Mouse (Mus musculus) heart, embryonic 16.5 days (tissue): ENCODE measurements around the gene Gm49510. TPM values are rescaled to one million over a fixed set of nuclear protein-coding genes. Genes with fewer than 3 reads are reported as not detected.

Experiments
- ATAC-seq: fragments of 200-750 bp; cut with Nextera tagmentation; replicated peaks from 2 replicates; pipeline ENCODE4 v1.8.0; 2017; ENCODE audit warnings: moderate number of reproducible peaks; ENCODE audit not compliant: insufficient read depth, low FRiP score; ENCODE audit errors: extremely low read depth
- H3K27ac ChIP-seq: fragments of 300-500 bp; sonication (generic); 2 replicates; pipeline ENCODE4 v1.5.1; 2014; ENCODE audit warnings: mild to moderate bottlenecking, low read length, control low read depth, moderate library complexity
- H3K27me3 ChIP-seq: fragments of 300-500 bp; sonication (generic); 2 replicates; pipeline ENCODE4 v1.6.1; 2014; ENCODE audit warnings: low read length, mixed read lengths; ENCODE audit not compliant: control insufficient read depth, insufficient read depth
- H3K36me3 ChIP-seq: fragments of 300-500 bp; sonication (generic); 2 replicates; pipeline ENCODE4 v1.6.1; 2014; ENCODE audit not compliant: control insufficient read depth, insufficient read depth
- H3K4me1 ChIP-seq: fragments of 300-500 bp; sonication (generic); 2 replicates; pipeline ENCODE4 v1.6.1; 2014; ENCODE audit warnings: low read length, mixed read lengths; ENCODE audit not compliant: control insufficient read depth, insufficient read depth
- H3K4me2 ChIP-seq: fragments of 300-500 bp; sonication (generic); 2 replicates; pipeline ENCODE4 v1.6.1; 2014; ENCODE audit warnings: low read depth, mild to moderate bottlenecking, control low read depth, low read length
- H3K4me3 ChIP-seq: fragments of 300-500 bp; sonication (generic); 2 replicates; pipeline ENCODE4 v1.5.1; 2014; ENCODE audit warnings: mild to moderate bottlenecking, control low read depth, low read length
- H3K9ac ChIP-seq: fragments of 300-500 bp; sonication (generic); 2 replicates; pipeline ENCODE4 v1.6.1; 2014; ENCODE audit warnings: low read length, control low read depth
- H3K9me3 ChIP-seq: fragments of 300-500 bp; sonication (generic); replicated peaks from 2 replicates; pipeline ENCODE4 v1.6.1; 2016; ENCODE audit warnings: low read length; ENCODE audit not compliant: control insufficient read depth
- WGBS: fragments of 180-500 bp; shearing (Covaris S2); extraction: QIAGEN DNeasy Blood & Tissue Kit; methylation state at CpG from one replicate; pipeline ENCODE4 v1.1.7; 2014; 5-methylcytosine and 5-hydroxymethylcytosine counted together
- polyA plus RNA-seq: library from polyadenylated mRNA; unstranded; fragments of >200 nt; fragmentation: Nextera tagmentation; extraction: Ambion mirVana; gene quantifications from 2 replicates; pipeline ENCODE4 v1.2.1, GENCODE M21; 2015

Gm49510 gene
- polyA plus RNA-seq, 1 experiment from 2014 or later = 0.20 TPM

DNA sequence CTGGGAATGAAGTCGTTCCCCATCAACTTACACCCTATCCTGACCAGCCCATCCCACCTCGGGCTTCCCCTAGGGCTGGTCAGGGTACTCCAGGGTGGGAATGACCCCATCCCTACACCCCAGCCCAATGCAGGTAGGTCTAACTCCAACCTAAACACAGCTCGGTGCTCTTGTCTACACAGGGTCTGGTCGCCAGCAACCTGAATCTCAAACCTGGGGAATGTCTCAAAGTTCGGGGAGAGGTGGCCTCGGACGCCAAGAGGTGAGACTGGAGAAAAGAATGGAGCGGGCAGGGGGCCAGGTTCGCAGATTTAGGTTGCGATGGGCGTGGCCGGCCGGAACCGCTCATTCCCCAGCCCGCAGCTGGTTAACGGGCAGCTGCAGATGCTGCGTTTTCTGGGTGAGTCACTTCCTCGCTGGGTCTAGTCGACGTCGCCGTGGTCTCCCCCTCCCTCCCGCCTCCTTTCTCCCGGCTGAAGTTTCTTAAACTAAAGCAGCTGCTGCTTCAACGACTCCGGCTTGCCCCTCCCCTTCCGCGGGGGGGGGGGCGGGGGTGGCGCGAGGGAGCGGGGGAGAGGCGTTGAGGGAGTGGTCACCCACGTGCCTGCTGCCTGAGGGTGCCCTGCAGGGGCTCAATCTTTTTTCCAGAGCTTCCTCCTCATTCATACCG is 28.5 kb downstream of the Gm49510 start:
- ATAC-seq = peak; percentile 17; the same call in 1 of the 2 replicates
- 1% methylated on average over 29 of the region's 35 CpGs for WGBS

DNA sequence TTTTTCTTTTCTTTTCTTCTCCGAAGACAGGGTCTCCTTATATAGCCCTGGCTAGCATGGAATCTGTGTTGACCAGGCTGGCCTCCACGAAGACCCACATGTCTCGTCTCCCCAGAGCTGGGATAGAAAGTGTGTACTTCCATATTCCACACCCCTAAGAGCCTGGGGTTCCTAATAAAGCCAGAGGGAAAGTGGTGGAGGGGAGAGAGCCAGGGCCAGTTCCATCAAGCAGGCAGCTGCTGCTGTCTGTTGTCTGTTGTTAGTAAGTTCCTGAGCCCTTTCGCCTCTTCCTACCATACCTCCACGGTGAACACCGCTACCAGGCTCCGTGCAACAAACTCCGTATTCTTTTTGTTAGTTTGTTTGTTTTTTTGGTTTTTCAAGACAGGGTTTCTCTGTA is 29.1 kb downstream of the Gm49510 start:
- H3K36me3 ChIP-seq = peaks cover 8% of the 10 kb centered on the region; the same call in 1 of the 2 replicates
- H3K27me3 ChIP-seq = no peaks in the 10 kb centered on the region
- H3K4me2 ChIP-seq = peak overlapping the region; percentile 96
- no peak for ATAC-seq
- peak overlapping the region; percentile 46 for H3K4me3 ChIP-seq
- peak overlapping the region; percentile 58; the same call in 1 of the 2 replicates for H3K27ac ChIP-seq
- H3K9ac ChIP-seq = peak overlapping the region; percentile 2
- peaks cover 34% of the 10 kb centered on the region for H3K4me1 ChIP-seq
- no peaks in the 10 kb centered on the region for H3K9me3 ChIP-seq
- 53% methylated on average over 8 of the region's 8 CpGs for WGBS

More for the DNA sequence above, 28.5 kb downstream of the Gm49510 start:
- Histone ChIP-seq H3K36me3 (peaks cover 8% of the 10 kb centered on the region; the same call in 1 of the 2 replicates), H3K27ac (peak overlapping the region; percentile 99), H3K4me2 (peak overlapping the region; percentile 96), H3K4me3 (peak overlapping the region; percentile 46), H3K27me3 (no peaks in the 10 kb centered on the region), H3K4me1 (peaks cover 34% of the 10 kb centered on the region), H3K9ac (peak overlapping the region; percentile 61), H3K9me3 (no peaks in the 10 kb centered on the region)

DNA sequence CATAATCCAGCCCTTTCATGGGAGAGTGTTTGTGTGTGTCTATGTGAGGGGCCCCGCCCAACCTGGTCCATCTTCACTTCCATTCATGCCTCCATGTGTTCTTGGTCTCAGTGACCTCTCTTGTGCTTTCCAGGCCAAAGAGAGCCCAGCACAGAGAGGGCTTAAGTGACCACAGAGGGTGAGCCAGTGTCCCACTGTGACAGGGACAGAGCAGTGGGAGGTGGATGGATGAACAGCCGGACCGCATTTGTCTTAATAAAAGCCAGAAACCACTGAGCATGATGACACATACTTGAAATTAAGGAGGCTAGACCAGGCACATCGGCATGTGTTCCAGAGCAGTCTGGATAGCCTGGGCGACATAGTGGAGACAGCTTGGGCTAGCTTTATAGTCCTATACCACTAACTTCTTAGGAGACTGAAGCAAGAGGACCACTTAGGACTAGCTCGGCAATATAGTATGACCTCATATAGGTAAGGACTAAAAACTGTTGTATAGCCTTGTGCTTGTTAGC is 30.8 kb downstream of the Gm49510 start:
- H3K36me3 ChIP-seq = peaks cover 8% of the 10 kb centered on the region; the same call in 1 of the 2 replicates
- no peak for ATAC-seq
- 87% methylated on average over 6 of the region's 6 CpGs for WGBS
- H3K4me2 ChIP-seq = no peak overlapping the region
- H3K27me3 ChIP-seq = no peaks in the 10 kb centered on the region
- H3K9me3 ChIP-seq = no peaks in the 10 kb centered on the region
- no peak overlapping the region for H3K27ac ChIP-seq
- H3K4me1 ChIP-seq = peaks cover 36% of the 10 kb centered on the region
- H3K4me3 ChIP-seq = no peak overlapping the region
- H3K9ac ChIP-seq = no peak overlapping the region

DNA sequence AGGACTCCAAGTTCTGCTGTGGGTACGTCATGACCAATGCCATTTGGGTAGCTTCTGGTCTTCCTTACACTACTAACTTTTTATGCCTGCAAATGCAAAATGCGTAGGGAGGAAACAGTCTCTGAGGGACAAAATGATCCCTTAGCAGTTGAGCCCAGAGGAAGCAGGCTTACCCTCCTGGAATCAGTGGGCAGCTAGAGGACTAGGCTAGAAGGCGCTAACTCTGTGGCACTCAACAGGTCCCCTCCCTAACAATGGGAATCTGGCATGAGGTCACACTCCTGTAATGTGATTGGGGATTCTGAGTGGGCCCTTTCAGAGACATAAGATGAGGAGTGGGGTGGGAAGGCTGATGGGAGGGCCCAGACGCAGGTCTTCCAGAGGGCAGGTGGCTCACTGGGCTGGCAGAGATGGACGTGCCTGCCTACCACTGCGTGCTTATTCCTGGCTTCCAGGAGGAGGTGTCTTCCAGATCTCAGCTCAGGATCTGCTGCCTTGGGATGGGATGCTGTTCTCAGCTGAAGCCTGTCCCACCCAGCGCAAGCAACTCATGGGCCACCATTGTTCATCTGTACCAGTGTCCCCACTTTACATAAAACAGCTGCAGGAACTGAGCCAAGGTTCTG is 31.4 kb downstream of the Gm49510 start:
- Histone ChIP-seq H3K27ac (no peak overlapping the region), H3K4me1 (peaks cover 35% of the 10 kb centered on the region), H3K36me3 (peaks cover 8% of the 10 kb centered on the region; the same call in 1 of the 2 replicates), H3K4me3 (no peak overlapping the region), H3K4me2 (no peak overlapping the region), H3K9me3 (no peaks in the 10 kb centered on the region), H3K9ac (no peak overlapping the region), H3K27me3 (no peaks in the 10 kb centered on the region)
- WGBS = 74% methylated on average over 7 of the region's 7 CpGs
- no peak for ATAC-seq

DNA sequence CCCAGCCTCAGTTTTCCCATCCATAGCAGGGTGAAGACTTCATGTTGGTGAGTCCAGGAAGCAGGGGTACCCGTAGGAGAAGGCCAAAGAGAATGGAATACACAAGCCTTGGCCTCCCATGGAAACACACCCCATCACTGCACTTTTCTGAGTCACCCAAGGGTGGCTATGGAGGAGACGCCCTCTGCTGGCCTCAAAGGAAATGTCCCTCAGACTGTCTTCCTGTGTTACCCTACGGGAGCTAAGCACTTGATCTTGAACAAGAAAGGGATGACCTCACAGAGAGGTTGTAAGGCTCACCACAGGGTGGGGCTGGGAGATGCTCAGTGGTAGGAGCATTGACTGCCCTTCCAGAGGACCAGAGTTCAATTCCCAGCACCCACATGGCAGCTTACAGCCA is 32.1 kb downstream of the Gm49510 start:
- Histone ChIP-seq H3K36me3 (peaks cover 8% of the 10 kb centered on the region; the same call in 1 of the 2 replicates), H3K4me3 (no peak overlapping the region), H3K9ac (no peak overlapping the region), H3K9me3 (no peaks in the 10 kb centered on the region), H3K4me1 (peaks cover 29% of the 10 kb centered on the region), H3K27ac (no peak overlapping the region), H3K27me3 (no peaks in the 10 kb centered on the region), H3K4me2 (no peak overlapping the region)
- WGBS = 15% methylated on average over 3 of the region's 3 CpGs
- ATAC-seq = no peak

DNA sequence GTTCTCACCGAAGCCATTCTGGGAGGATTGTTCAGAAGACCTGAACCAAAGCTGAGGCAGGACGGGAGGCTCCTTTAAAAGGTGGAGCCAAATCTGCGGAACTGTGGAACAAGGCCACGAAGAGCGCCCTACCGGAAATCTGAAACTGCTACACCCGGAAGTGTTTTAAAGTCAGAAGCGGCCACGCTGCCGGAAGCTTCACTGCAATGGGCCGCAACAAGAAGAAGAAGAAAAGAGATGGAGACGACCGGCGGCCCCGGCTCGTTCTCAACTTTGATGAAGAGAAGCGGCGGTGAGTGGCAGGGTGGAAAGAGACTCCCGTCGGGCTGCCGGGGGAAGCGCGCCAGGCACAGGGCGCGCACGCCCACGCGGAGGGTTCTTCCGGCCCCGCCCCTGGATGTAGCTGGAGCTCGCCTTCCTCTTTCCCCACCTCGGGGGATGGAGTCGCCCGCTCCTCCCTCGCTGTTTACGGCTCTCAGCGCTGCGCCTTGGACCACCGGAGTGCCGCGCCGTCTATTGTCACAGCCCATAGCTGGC is 35.4 kb downstream of the Gm49510 start, which contains the start of gene Nol12:
Gene Nol12, plus strand, starts transcription at position 150 of the 537 bp plus-strand sequence.
- H3K36me3 ChIP-seq = peaks cover 19% of the 10 kb centered on the region
- peak within 1 kb of the TSS; percentile 77 for H3K9ac ChIP-seq
- H3K27ac ChIP-seq = peak within 1 kb of the TSS; percentile 48
- peak within 1 kb of the TSS; percentile 74 for H3K4me2 ChIP-seq
- H3K27me3 ChIP-seq = no peaks in the 10 kb centered on the region
- ATAC-seq = peak; percentile 81
- peaks cover 16% of the 10 kb centered on the region for H3K4me1 ChIP-seq
- no peaks in the 10 kb centered on the region for H3K9me3 ChIP-seq
- peak within 1 kb of the TSS; percentile 64 for H3K4me3 ChIP-seq
- WGBS = under 1% methylated on average over 42 of the region's 42 CpGs

DNA sequence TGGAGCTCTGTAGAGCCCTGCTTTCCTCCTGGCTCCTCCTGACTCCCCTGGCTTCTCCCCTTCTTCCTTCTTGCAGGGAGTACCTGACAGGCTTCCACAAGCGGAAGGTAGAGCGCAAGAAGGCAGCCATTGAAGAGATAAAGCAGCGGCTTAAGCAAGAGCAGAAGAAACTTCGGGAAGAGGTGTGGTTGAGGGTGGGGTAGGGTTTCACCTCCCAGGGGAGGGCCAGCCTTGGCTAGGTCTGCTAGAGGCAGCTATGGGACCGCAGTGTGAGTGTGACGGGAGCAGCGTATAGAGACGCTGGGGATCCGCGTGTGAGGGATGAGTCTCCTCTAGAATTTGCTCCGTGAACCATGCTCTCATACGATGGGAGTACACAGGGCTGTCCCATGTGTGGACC is 36.9 kb downstream of the Gm49510 start:
- 85% methylated on average over 12 of the region's 12 CpGs for whole genome bisulfite sequencing
- H3K9ac ChIP-seq = no peak overlapping the region
- no peak for ATAC-seq

DNA sequence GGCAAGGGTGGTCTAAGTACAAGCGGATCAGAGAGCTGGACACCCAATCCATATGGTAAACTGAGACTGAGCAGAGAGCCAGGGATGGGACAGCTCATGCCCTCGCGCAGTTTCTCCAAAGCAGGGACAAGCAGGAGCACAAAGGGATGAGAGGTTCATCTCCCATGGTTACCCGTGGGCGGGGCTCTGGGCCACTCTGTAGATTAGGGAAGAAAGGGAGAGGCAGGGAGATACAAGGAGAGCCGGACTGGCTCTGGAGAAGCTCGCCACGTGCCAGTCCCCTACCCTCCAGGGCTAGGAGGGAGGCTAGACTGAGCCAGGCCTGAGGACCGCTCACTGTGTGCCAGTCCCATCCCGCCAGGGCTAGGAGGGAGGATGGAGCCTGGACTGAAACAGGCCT is 37.8 kb downstream of the Gm49510 start:
- Histone ChIP-seq H3K4me3 (no peak overlapping the region), H3K27me3 (no peaks in the 10 kb centered on the region), H3K4me2 (no peak overlapping the region), H3K27ac (no peak overlapping the region), H3K4me1 (peaks cover 11% of the 10 kb centered on the region), H3K9ac (no peak overlapping the region), H3K9me3 (no peaks in the 10 kb centered on the region), H3K36me3 (peaks cover 25% of the 10 kb centered on the region)
- WGBS = 85% methylated on average over 10 of the region's 10 CpGs
- no peak for ATAC-seq

More for the DNA sequence above, 36.9 kb downstream of the Gm49510 start:
- Histone ChIP-seq H3K9me3 (no peaks in the 10 kb centered on the region), H3K4me1 (peaks cover 15% of the 10 kb centered on the region), H3K27ac (no peak overlapping the region), H3K27me3 (no peaks in the 10 kb centered on the region), H3K4me3 (no peak overlapping the region), H3K36me3 (peaks cover 23% of the 10 kb centered on the region), H3K4me2 (no peak overlapping the region)

DNA sequence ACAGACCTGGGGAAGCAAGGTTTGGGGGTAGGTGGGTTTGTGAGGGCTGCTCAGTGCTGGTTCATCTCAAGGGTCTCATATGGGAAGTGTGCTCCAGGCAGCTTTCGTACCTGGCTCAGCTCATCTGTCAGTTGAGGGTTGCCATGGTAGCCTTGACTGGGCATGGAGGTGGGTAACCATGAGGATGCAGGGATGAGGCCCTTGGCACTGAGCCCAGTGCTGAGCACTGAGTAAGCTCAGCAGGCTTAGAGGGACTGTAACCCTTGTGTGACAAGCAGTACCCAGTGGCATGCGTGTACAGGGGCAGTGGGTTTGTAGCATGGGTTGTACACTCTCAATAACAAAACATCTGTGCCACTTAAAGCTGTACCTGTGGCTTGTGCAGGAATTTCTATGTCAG is 38.5 kb downstream of the Gm49510 start:
- H3K36me3 ChIP-seq = peaks cover 25% of the 10 kb centered on the region
- WGBS = 76% methylated on average over 2 of the region's 2 CpGs
- no peak overlapping the region for H3K4me3 ChIP-seq
- no peaks in the 10 kb centered on the region for H3K9me3 ChIP-seq
- no peak overlapping the region for H3K9ac ChIP-seq
- no peak for ATAC-seq
- peaks cover 15% of the 10 kb centered on the region for H3K4me1 ChIP-seq
- H3K4me2 ChIP-seq = no peak overlapping the region
- no peak overlapping the region for H3K27ac ChIP-seq
- no peaks in the 10 kb centered on the region for H3K27me3 ChIP-seq
